Mouse (Mus musculus) testis, adult 2 months (tissue): ENCODE results near the gene Slc33a1.

Experiments used
- CTCF ChIP-seq: fragments of 200-500 bp; IDR thresholded peaks from 2 replicates; pipeline ENCODE4 v1.5.1; 2012; ENCODE audit warnings: low read depth, mild to moderate bottlenecking, inconsistent platforms, low read length, moderate library complexity; ENCODE audit not compliant: control insufficient read depth, insufficient read depth, insufficient replicate concordance
- POLR2A ChIP-seq: fragments of 200-500 bp; IDR thresholded peaks from 2 replicates; pipeline ENCODE4 v1.6.1; 2012; ENCODE audit warnings: low read depth, mild to moderate bottlenecking, inconsistent platforms, low read length, moderate library complexity; ENCODE audit not compliant: control insufficient read depth

GRCm38 (mm10) chr3:63988722-63989440 lies 24.3 kb upstream of the Slc33a1 start:
- no peak for TF ChIP-seq CTCF
- TF ChIP-seq POLR2A: no peak
